Mouse (Mus musculus): Measurements from ENCODE around the gene Olfr486.
"Not testable (repeated sequence)": the region's sequence is repeated elsewhere in the genome, so short reads cannot be mapped to it uniquely, and the experiment has no call there.

Olfr486 gene

GRCm38 (mm10) chr7:108172642-108173041 lies at the start of gene Olfr486:
TSS of gene Olfr486 (minus strand) at chr7:108172742.
- not testable (repeated sequence) for DNase-seq (ENCODE audit: low spot score)

GRCm38 (mm10) chr7:108214536-108214935 lies 42.0 kb upstream of the Olfr486 start, which contains the start of gene Olfr487:
TSS of gene Olfr487 (minus strand) at chr7:108214636.
- not testable (repeated sequence) for DNase-seq (ENCODE audit: low spot score)

- DNase-seq (ENCODE audit: low spot score) = no peak
Measured at GRCm38 (mm10) chr7:108196938-108197337, 24.4 kb upstream of the Olfr486 start.

- DNase-seq (ENCODE audit: low spot score) = not testable (repeated sequence)
Measured at GRCm38 (mm10) chr7:108196337-108196736, 23.8 kb upstream of the Olfr486 start.

- not testable (repeated sequence) for DNase-seq (ENCODE audit: low spot score)
Measured at GRCm38 (mm10) chr7:108192714-108193113, 20.2 kb upstream of the Olfr486 start.

GRCm38 (mm10) chr7:108191196-108191595 lies 18.7 kb upstream of the Olfr486 start:
- not testable (repeated sequence) for DNase-seq (ENCODE audit: low spot score)

- not testable (repeated sequence) for DNase-seq (ENCODE audit: low spot score)
Measured at GRCm38 (mm10) chr7:108185237-108185636, 12.7 kb upstream of the Olfr486 start.

GRCm38 (mm10) chr7:108184401-108184800 lies 11.9 kb upstream of the Olfr486 start:
- not testable (repeated sequence) for DNase-seq (ENCODE audit: low spot score)

- DNase-seq (ENCODE audit: low spot score) = no peak
Measured at GRCm38 (mm10) chr7:108159771-108160170, 12.8 kb downstream of the Olfr486 start, which contains the start of gene Olfr485. TSS of gene Olfr485 (minus strand) at chr7:108159871.

- no peak for DNase-seq (ENCODE audit: low spot score)
Measured at GRCm38 (mm10) chr7:108127349-108127748, 45.2 kb downstream of the Olfr486 start, which contains the start of gene Olfr484. TSS of gene Olfr484 (minus strand) at chr7:108127449.
